Mouse (Mus musculus) heart, adult 10 weeks (tissue): ENCODE measurements around the gene Hist1h2af. TPM values are rescaled to one million over a fixed set of nuclear protein-coding genes. Genes with fewer than 3 reads are reported as not detected.

ENCODE experiments used
- polyA plus RNA-seq: library from polyadenylated mRNA; stranded (reverse); fragments of 350-450 nt; fragmentation: Illumina TruSeq; extraction: RNeasy Lipid Tissue Mini Kit (QIAGEN cat#74804); gene quantifications from one replicate; pipeline ENCODE4 v1.2.3, GENCODE M21; 2014; ENCODE audit warnings: low read depth, low replicate concordance

The Hist1h2af gene
- 2.5 TPM for polyA plus RNA-seq

GRCm38 (mm10) chr13:23533560-23534367 lies at the start of gene Hist1h2af:
Gene Hist1h2af, plus strand, starts transcription at chr13:23533906.

GRCm38 (mm10) chr13:23488400-23489322 lies 45.0 kb upstream of the Hist1h2af start, which contains the start of gene Btn2a2:
Gene Btn2a2, minus strand, starts transcription at chr13:23488857.

GRCm38 (mm10) chr13:23530901-23531875 lies 2.5 kb upstream of the Hist1h2af start, which contains the start of gene Hist1h4h:
Gene Hist1h4h, plus strand, starts transcription at chr13:23531050.

GRCm38 (mm10) chr13:23535137-23536075 lies 1.7 kb downstream of the Hist1h2af start, which contains the start of gene Hist1h3g:
Gene Hist1h3g, plus strand, starts transcription at chr13:23535422.

GRCm38 (mm10) chr13:23542999-23543607 lies 9.4 kb downstream of the Hist1h2af start, which contains the start of gene Hist1h2bh:
Gene Hist1h2bh, minus strand, starts transcription at chr13:23543392.

GRCm38 (mm10) chr13:23543965-23544786 lies 10.5 kb downstream of the Hist1h2af start, which contains the start of gene Hist1h3f:
Gene Hist1h3f, plus strand, starts transcription at chr13:23544052.

GRCm38 (mm10) chr13:23551146-23551834 lies 17.6 kb downstream of the Hist1h2af start, which contains the start of gene Hist1h4f:
Gene Hist1h4f, minus strand, starts transcription at chr13:23551648.

GRCm38 (mm10) chr13:23552962-23553361 lies 19.3 kb downstream of the Hist1h2af start, which contains the start of gene Hist1h1d:
Gene Hist1h1d, plus strand, starts transcription at chr13:23553262.

GRCm38 (mm10) chr13:23561883-23562659 lies 28.4 kb downstream of the Hist1h2af start, which contains the start of gene Hist1h3e:
Gene Hist1h3e, minus strand, starts transcription at chr13:23562369.

GRCm38 (mm10) chr13:23571022-23571503 lies 37.4 kb downstream of the Hist1h2af start, which contains the start of the genes Hist1h2ae and Hist1h2bg:
Gene Hist1h2ae, minus strand, starts transcription at chr13:23571220.
Gene Hist1h2bg, plus strand, starts transcription at chr13:23571396.

GRCm38 (mm10) chr13:23573898-23574524 lies 40.3 kb downstream of the Hist1h2af start, which contains the start of the genes Hist1h2bf and Hist1h2ad:
Gene Hist1h2bf, minus strand, starts transcription at chr13:23574196.
Gene Hist1h2ad, plus strand, starts transcription at chr13:23574381.

GRCm38 (mm10) chr13:23575271-23575851 lies 41.7 kb downstream of the Hist1h2af start, which contains the start of gene Hist1h3d:
Gene Hist1h3d, plus strand, starts transcription at chr13:23575763.

GRCm38 (mm10) chr13:23581408-23582218 lies 47.9 kb downstream of the Hist1h2af start, which contains the start of gene Hist1h4d:
Gene Hist1h4d, plus strand, starts transcription at chr13:23581598.

